Mouse (Mus musculus) heart, embryonic 16.5 days (tissue): ENCODE measurements around the gene Atl1. TPM values are rescaled to one million over a fixed set of nuclear protein-coding genes. Genes with fewer than 3 reads are reported as not detected.

Experiments used
- ATAC-seq: fragments of 200-750 bp; cut with Nextera tagmentation; replicated peaks from 2 replicates; pipeline ENCODE4 v1.8.0; 2017; ENCODE audit warnings: moderate number of reproducible peaks; ENCODE audit not compliant: insufficient read depth, low FRiP score; ENCODE audit errors: extremely low read depth
- H3K27ac ChIP-seq: fragments of 300-500 bp; sonication (generic); 2 replicates; pipeline ENCODE4 v1.5.1; 2014; ENCODE audit warnings: mild to moderate bottlenecking, low read length, control low read depth, moderate library complexity
- H3K27me3 ChIP-seq: fragments of 300-500 bp; sonication (generic); 2 replicates; pipeline ENCODE4 v1.6.1; 2014; ENCODE audit warnings: low read length, mixed read lengths; ENCODE audit not compliant: control insufficient read depth, insufficient read depth
- H3K36me3 ChIP-seq: fragments of 300-500 bp; sonication (generic); 2 replicates; pipeline ENCODE4 v1.6.1; 2014; ENCODE audit not compliant: control insufficient read depth, insufficient read depth
- H3K4me1 ChIP-seq: fragments of 300-500 bp; sonication (generic); 2 replicates; pipeline ENCODE4 v1.6.1; 2014; ENCODE audit warnings: low read length, mixed read lengths; ENCODE audit not compliant: control insufficient read depth, insufficient read depth
- H3K4me2 ChIP-seq: fragments of 300-500 bp; sonication (generic); 2 replicates; pipeline ENCODE4 v1.6.1; 2014; ENCODE audit warnings: low read depth, mild to moderate bottlenecking, control low read depth, low read length
- H3K4me3 ChIP-seq: fragments of 300-500 bp; sonication (generic); 2 replicates; pipeline ENCODE4 v1.5.1; 2014; ENCODE audit warnings: mild to moderate bottlenecking, control low read depth, low read length
- H3K9ac ChIP-seq: fragments of 300-500 bp; sonication (generic); 2 replicates; pipeline ENCODE4 v1.6.1; 2014; ENCODE audit warnings: low read length, control low read depth
- H3K9me3 ChIP-seq: fragments of 300-500 bp; sonication (generic); replicated peaks from 2 replicates; pipeline ENCODE4 v1.6.1; 2016; ENCODE audit warnings: low read length; ENCODE audit not compliant: control insufficient read depth
- WGBS: fragments of 180-500 bp; shearing (Covaris S2); extraction: QIAGEN DNeasy Blood & Tissue Kit; methylation state at CpG from one replicate; pipeline ENCODE4 v1.1.7; 2014; 5-methylcytosine and 5-hydroxymethylcytosine counted together
- polyA plus RNA-seq: library from polyadenylated mRNA; unstranded; fragments of >200 nt; fragmentation: Nextera tagmentation; extraction: Ambion mirVana; gene quantifications from 2 replicates; pipeline ENCODE4 v1.2.1, GENCODE M21; 2015

The Atl1 gene
- polyA plus RNA-seq, 1 experiment from 2014 or later, result 6.1 TPM

- H3K4me2 ChIP-seq, result no peak overlapping the region
- H3K27ac ChIP-seq, result no peak overlapping the region
- H3K9ac ChIP-seq, result no peak overlapping the region
- H3K4me3 ChIP-seq, result no peak overlapping the region
- H3K9me3 ChIP-seq, result no peaks in the 10 kb centered on the region
- no peaks in the 10 kb centered on the region for H3K27me3 ChIP-seq
- ATAC-seq, result no peak
- peaks cover 11% of the 10 kb centered on the region for H3K4me1 ChIP-seq
- peaks cover 22% of the 10 kb centered on the region for H3K36me3 ChIP-seq
- 93% methylated on average over 12 of the region's 12 CpGs for WGBS
Observed at GRCm38 (mm10) chr12:69855641-69856300, 36.6 kb upstream of the Atl1 start.

- WGBS, result 89% methylated on average over 10 of the region's 10 CpGs
- H3K36me3 ChIP-seq, result peaks cover 22% of the 10 kb centered on the region
- peaks cover 11% of the 10 kb centered on the region for H3K4me1 ChIP-seq
- ATAC-seq, result no peak
- H3K4me3 ChIP-seq, result no peak overlapping the region
- no peaks in the 10 kb centered on the region for H3K27me3 ChIP-seq
- no peak overlapping the region for H3K9ac ChIP-seq
- H3K27ac ChIP-seq, result no peak overlapping the region
- no peaks in the 10 kb centered on the region for H3K9me3 ChIP-seq
- H3K4me2 ChIP-seq, result no peak overlapping the region
Observed at GRCm38 (mm10) chr12:69856398-69856797, 36.0 kb upstream of the Atl1 start.

GRCm38 (mm10) chr12:69857597-69857996 is 34.8 kb upstream of the Atl1 start:
- H3K9ac ChIP-seq, result no peak overlapping the region
- peaks cover 14% of the 10 kb centered on the region for H3K36me3 ChIP-seq
- no peak for ATAC-seq
- peaks cover 11% of the 10 kb centered on the region for H3K4me1 ChIP-seq
- no peak overlapping the region for H3K27ac ChIP-seq
- no peaks in the 10 kb centered on the region for H3K27me3 ChIP-seq
- 89% methylated on average over 2 of the region's 2 CpGs for WGBS
- no peaks in the 10 kb centered on the region for H3K9me3 ChIP-seq
- H3K4me3 ChIP-seq, result no peak overlapping the region
- H3K4me2 ChIP-seq, result no peak overlapping the region

- Histone ChIP-seq H3K9me3 (no peaks in the 10 kb centered on the region), H3K27ac (no peak overlapping the region), H3K9ac (no peak overlapping the region), H3K36me3 (peaks cover 14% of the 10 kb centered on the region), H3K4me1 (peaks cover 17% of the 10 kb centered on the region), H3K4me2 (no peak overlapping the region), H3K4me3 (no peak overlapping the region), H3K27me3 (no peaks in the 10 kb centered on the region)
- peak; percentile 75; the same call in 1 of the 2 replicates for ATAC-seq
- 41% methylated on average over 4 of the region's 4 CpGs for WGBS
Observed at GRCm38 (mm10) chr12:69858847-69859246, 33.6 kb upstream of the Atl1 start.

GRCm38 (mm10) chr12:69863505-69863904 is 28.9 kb upstream of the Atl1 start:
- Histone ChIP-seq H3K9ac (no peak overlapping the region), H3K27me3 (no peaks in the 10 kb centered on the region), H3K4me2 (no peak overlapping the region), H3K36me3 (0 out of 2 replicates have a peak, but pooled peaks cover 3% of the 10 kb centered on the region), H3K4me1 (peaks cover 17% of the 10 kb centered on the region), H3K9me3 (no peaks in the 10 kb centered on the region), H3K27ac (no peak overlapping the region), H3K4me3 (no peak overlapping the region)
- ATAC-seq, result no peak
- WGBS, result 64% methylated on average over 5 of the region's 5 CpGs

- H3K4me2 ChIP-seq, result no peak overlapping the region
- 51% methylated on average over 4 of the region's 4 CpGs for WGBS
- H3K27me3 ChIP-seq, result no peaks in the 10 kb centered on the region
- H3K4me1 ChIP-seq, result peaks cover 11% of the 10 kb centered on the region; the same call in 1 of the 2 replicates
- no peaks in the 10 kb centered on the region for H3K9me3 ChIP-seq
- H3K9ac ChIP-seq, result no peak overlapping the region
- no peak for ATAC-seq
- no peak overlapping the region for H3K4me3 ChIP-seq
- 0 out of 2 replicates have a peak, but pooled peaks cover 3% of the 10 kb centered on the region for H3K36me3 ChIP-seq
- H3K27ac ChIP-seq, result 0 out of 2 replicates have a peak overlapping the region, but pooled peaks have one; percentile 30
Observed at GRCm38 (mm10) chr12:69864164-69864692, 28.2 kb upstream of the Atl1 start.

- WGBS, result 83% methylated on average over 5 of the region's 5 CpGs
Observed at GRCm38 (mm10) chr12:69867338-69867737, 25.1 kb upstream of the Atl1 start.

GRCm38 (mm10) chr12:69871632-69872031 is 20.8 kb upstream of the Atl1 start:
- H3K27me3 ChIP-seq, result no peaks in the 10 kb centered on the region
- 91% methylated on average over 5 of the region's 5 CpGs for WGBS
- peaks cover 8% of the 10 kb centered on the region; the same call in 1 of the 2 replicates for H3K36me3 ChIP-seq
- H3K4me2 ChIP-seq, result no peak overlapping the region
- H3K4me3 ChIP-seq, result no peak overlapping the region
- no peaks in the 10 kb centered on the region for H3K9me3 ChIP-seq
- H3K9ac ChIP-seq, result no peak overlapping the region
- H3K4me1 ChIP-seq, result peaks cover 7% of the 10 kb centered on the region
- ATAC-seq, result no peak
- no peak overlapping the region for H3K27ac ChIP-seq

More at GRCm38 (mm10) chr12:69867338-69867737, 25.1 kb upstream of the Atl1 start:
- H3K36me3 ChIP-seq, result peaks cover 10% of the 10 kb centered on the region; the same call in 1 of the 2 replicates
- no peak for ATAC-seq
- H3K27me3 ChIP-seq, result no peaks in the 10 kb centered on the region
- H3K4me3 ChIP-seq, result no peak overlapping the region
- H3K9me3 ChIP-seq, result no peaks in the 10 kb centered on the region
- H3K27ac ChIP-seq, result no peak overlapping the region
- peaks cover 9% of the 10 kb centered on the region; the same call in 1 of the 2 replicates for H3K4me1 ChIP-seq
- H3K4me2 ChIP-seq, result no peak overlapping the region
- H3K9ac ChIP-seq, result no peak overlapping the region

- H3K4me1 ChIP-seq, result peaks cover 27% of the 10 kb centered on the region
- WGBS, result 84% methylated on average over 9 of the region's 9 CpGs
Observed at GRCm38 (mm10) chr12:69877842-69878363, 14.5 kb upstream of the Atl1 start.

More at GRCm38 (mm10) chr12:69877842-69878363, 14.5 kb upstream of the Atl1 start:
- no peaks in the 10 kb centered on the region for H3K27me3 ChIP-seq
- H3K4me2 ChIP-seq, result no peak overlapping the region
- ATAC-seq, result no peak
- peaks cover 1% of the 10 kb centered on the region; the same call in 1 of the 2 replicates for H3K36me3 ChIP-seq
- H3K27ac ChIP-seq, result no peak overlapping the region
- H3K9ac ChIP-seq, result no peak overlapping the region
- no peaks in the 10 kb centered on the region for H3K9me3 ChIP-seq
- no peak overlapping the region for H3K4me3 ChIP-seq
